Mouse (Mus musculus) kidney, adult 18-20 months (tissue): Measurements from ENCODE around the gene Scgb1b2.

Experiments
- DNase-seq: peaks from one replicate; pipeline ENCODE4 v3.0.0; 2021

The Scgb1b2 gene

GRCm38 (mm10) chr7:31291721-31292120 lies at the start of gene Scgb1b2:
Gene Scgb1b2 (minus strand): TSS chr7:31291821.
- DNase-seq = no peak

DNA sequence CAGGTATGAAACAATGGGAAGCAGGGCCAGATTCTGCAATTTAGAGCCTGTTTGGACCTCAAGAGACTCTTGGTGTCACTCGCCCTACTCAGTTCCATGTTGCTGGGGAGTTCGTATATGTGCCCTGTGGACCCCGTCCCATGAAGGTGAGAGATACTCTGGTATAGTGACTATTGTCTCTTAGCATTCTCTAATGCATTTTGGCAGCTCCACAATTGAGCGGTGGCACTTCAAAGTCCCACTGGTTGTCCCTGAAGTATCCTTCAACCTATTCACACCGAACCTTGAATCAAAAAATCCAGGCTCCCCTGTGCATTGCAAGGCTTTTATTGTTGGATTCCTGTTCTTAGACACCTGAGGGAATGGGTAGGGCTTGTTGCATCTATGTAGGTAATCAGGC lies 1.4 kb downstream of the Scgb1b2 start, which contains the start of gene Scgb2b2:
TSS of gene Scgb2b2 (plus strand) at position 301 of the 400 bp plus-strand sequence.
- DNase-seq = no peak
